Mouse (Mus musculus) stomach, embryonic 16.5 days (tissue): Measurements from ENCODE around the gene Adgrv1. TPM values are rescaled to one million over a fixed set of nuclear protein-coding genes. Genes with fewer than 3 reads are reported as not detected.

Experiments used
- ATAC-seq: fragments of 200-750 bp; cut with Nextera tagmentation; 2 replicates; pipeline ENCODE4 v1.8.0; 2017; ENCODE audit warnings: moderate number of reproducible peaks, moderate TSS enrichment; ENCODE audit not compliant: insufficient read depth, low FRiP score
- H3K27ac ChIP-seq: fragments of 300-500 bp; sonication (generic); 2 replicates; pipeline ENCODE4 v1.5.1; 2014; ENCODE audit warnings: low read length
- H3K27me3 ChIP-seq: fragments of 300-500 bp; sonication (generic); 2 replicates; pipeline ENCODE4 v1.6.1; 2014; ENCODE audit warnings: low read length, control low read depth, mixed read lengths; ENCODE audit not compliant: control insufficient read depth, insufficient read depth
- H3K36me3 ChIP-seq: fragments of 300-500 bp; sonication (generic); 2 replicates; pipeline ENCODE4 v1.6.1; 2014; ENCODE audit warnings: low read length; ENCODE audit not compliant: control insufficient read depth, insufficient read depth
- H3K4me1 ChIP-seq: fragments of 300-500 bp; sonication (generic); 2 replicates; pipeline ENCODE4 v1.6.1; 2014; ENCODE audit warnings: low read length, control low read depth, mixed read lengths; ENCODE audit not compliant: control insufficient read depth, insufficient read depth
- H3K4me2 ChIP-seq: fragments of 300-500 bp; sonication (generic); 2 replicates; pipeline ENCODE4 v1.6.1; 2014; ENCODE audit warnings: low read depth, low read length, mixed read lengths
- H3K4me3 ChIP-seq: fragments of 300-500 bp; sonication (generic); replicated peaks from 2 replicates; pipeline ENCODE4 v1.5.1; 2014; ENCODE audit warnings: mild to moderate bottlenecking, low read length
- H3K9ac ChIP-seq: fragments of 300-500 bp; sonication (generic); 2 replicates; pipeline ENCODE4 v1.6.1; 2014; ENCODE audit warnings: low read length
- H3K9me3 ChIP-seq: fragments of 300-500 bp; sonication (generic); replicated peaks from 2 replicates; pipeline ENCODE4 v1.6.1; 2016; ENCODE audit warnings: low read length, control low read depth; ENCODE audit not compliant: control insufficient read depth
- WGBS: fragments of 180-500 bp; shearing (Covaris S2); extraction: QIAGEN DNeasy Blood & Tissue Kit; methylation state at CpG from one replicate; pipeline ENCODE4 v1.1.7; 2014; 5-methylcytosine and 5-hydroxymethylcytosine counted together
- polyA plus RNA-seq: library from polyadenylated mRNA; unstranded; fragments of >200 nt; fragmentation: Nextera tagmentation; extraction: Ambion mirVana; gene quantifications from 2 replicates; pipeline ENCODE4 v1.2.1, GENCODE M21; 2015

Gene Adgrv1
- polyA plus RNA-seq, 1 experiment from 2014 or later = 1.1 TPM

DNA sequence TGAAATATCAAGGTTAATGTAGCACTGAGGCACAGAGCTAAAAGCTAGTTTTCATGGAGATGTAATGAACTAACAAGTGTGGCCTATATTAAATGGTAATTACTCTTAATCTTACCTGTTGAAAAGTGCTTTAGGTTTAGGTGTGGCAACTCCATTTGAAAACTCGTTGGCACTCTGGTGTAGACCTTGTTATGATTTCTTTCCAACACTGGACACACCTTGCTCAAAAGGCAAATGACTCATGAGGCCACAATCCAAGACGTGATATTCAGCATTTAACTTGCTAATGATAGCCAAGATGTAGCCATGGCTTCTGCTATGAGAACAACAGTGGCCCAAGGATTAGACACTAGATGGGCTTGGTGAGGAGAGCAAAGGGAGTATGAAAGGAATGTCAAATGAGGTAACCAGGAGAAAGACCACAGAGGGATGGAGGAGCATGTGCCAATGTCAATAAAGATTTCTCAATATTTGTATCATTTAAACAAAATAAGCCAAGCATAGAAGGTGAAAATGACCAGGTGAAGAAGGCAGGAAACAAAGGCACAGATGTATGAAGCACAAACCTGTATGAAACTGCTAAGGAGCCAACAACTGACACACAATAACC, 289.9 kb downstream of the Adgrv1 start:
- 60% methylated on average over 2 of the region's 2 CpGs for WGBS
- no peak overlapping the region for H3K9ac ChIP-seq

DNA sequence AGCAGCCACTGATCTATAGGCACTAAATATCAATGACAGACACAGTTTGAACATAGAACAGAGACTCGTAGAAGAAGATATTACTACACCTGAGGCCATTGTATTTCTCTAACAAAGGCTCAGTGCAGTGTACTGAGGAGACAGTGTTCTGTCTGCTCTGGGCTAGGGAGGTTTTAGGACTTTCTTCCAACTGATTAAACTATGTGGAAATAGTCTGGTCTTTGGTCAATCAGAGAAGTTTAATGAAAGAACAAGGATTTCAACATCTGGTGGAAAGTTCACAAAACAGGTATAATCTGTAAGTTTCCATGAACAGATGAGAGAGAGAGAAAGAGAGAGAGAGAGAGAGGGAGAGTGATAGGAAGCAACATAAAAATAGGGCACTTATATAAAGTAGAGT, 297.7 kb downstream of the Adgrv1 start:
- Histone ChIP-seq H3K4me2 (no peak overlapping the region), H3K4me3 (no peak overlapping the region)
- WGBS = 72% methylated on average over 1 of the region's 1 CpGs

More for the DNA sequence above, 289.9 kb downstream of the Adgrv1 start:
- no peaks in the 10 kb centered on the region for H3K27me3 ChIP-seq
- H3K4me1 ChIP-seq = no peaks in the 10 kb centered on the region
- H3K36me3 ChIP-seq = no peaks in the 10 kb centered on the region
- H3K27ac ChIP-seq = no peak overlapping the region
- H3K4me3 ChIP-seq = no peak overlapping the region
- ATAC-seq = no peak
- no peaks in the 10 kb centered on the region for H3K9me3 ChIP-seq
- no peak overlapping the region for H3K4me2 ChIP-seq

DNA sequence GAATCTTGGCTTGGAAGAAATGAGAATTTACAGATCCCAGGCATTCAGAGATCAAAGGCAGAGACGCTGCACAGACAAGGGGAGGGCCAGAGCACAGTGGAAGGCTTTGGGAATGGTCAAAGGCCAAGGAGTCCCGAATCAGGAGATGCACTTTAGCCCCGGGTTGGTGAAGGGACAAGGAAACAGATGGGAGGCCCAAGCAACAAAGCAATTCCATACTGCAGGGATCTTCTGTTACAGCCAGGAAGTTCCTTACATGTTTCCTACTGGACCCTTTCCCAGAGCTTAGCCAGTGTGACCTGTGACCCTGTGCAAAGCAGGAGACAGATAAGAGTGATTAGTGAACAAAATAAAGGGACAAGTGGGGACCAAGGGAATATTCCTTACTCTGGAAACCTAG, 300.9 kb downstream of the Adgrv1 start:
- Histone ChIP-seq H3K9ac (no peak overlapping the region), H3K27ac (no peak overlapping the region), H3K27me3 (no peaks in the 10 kb centered on the region), H3K4me1 (no peaks in the 10 kb centered on the region), H3K4me3 (no peak overlapping the region), H3K9me3 (no peaks in the 10 kb centered on the region), H3K36me3 (no peaks in the 10 kb centered on the region), H3K4me2 (no peak overlapping the region)
- 32% methylated on average over 3 of the region's 3 CpGs for WGBS
- peak; percentile 64; the same call in 1 of the 2 replicates for ATAC-seq

More for the DNA sequence above, 297.7 kb downstream of the Adgrv1 start:
- no peak overlapping the region for H3K9ac ChIP-seq
- no peak overlapping the region for H3K27ac ChIP-seq
- no peaks in the 10 kb centered on the region for H3K9me3 ChIP-seq
- no peaks in the 10 kb centered on the region for H3K27me3 ChIP-seq
- H3K36me3 ChIP-seq = no peaks in the 10 kb centered on the region
- ATAC-seq = no peak
- H3K4me1 ChIP-seq = no peaks in the 10 kb centered on the region

DNA sequence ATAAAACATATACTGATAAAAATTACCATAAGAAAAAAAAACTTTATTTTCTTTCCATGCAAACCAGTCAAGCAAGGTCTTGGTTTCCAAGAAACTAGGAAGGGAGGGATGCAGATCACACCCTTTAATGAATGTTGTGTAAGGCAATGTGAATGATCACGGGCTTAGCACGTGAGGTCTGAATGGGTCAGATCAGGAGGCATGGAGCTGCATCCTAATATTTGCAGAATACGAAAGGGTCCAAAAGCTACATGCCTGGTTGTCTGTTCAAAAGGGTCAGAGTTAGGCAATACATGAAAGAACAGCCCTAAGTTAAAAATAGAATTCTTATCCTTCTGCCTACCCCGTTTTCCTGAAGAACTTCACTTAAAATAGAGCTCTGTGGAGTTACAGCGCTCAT, 303.2 kb downstream of the Adgrv1 start:
- WGBS = 80% methylated on average over 5 of the region's 5 CpGs
- no peak for ATAC-seq
- no peak overlapping the region for H3K9ac ChIP-seq
- no peak overlapping the region for H3K4me3 ChIP-seq
- no peaks in the 10 kb centered on the region for H3K4me1 ChIP-seq
- H3K27me3 ChIP-seq = no peaks in the 10 kb centered on the region
- no peak overlapping the region for H3K4me2 ChIP-seq
- H3K27ac ChIP-seq = no peak overlapping the region
- no peaks in the 10 kb centered on the region for H3K9me3 ChIP-seq
- H3K36me3 ChIP-seq = no peaks in the 10 kb centered on the region

DNA sequence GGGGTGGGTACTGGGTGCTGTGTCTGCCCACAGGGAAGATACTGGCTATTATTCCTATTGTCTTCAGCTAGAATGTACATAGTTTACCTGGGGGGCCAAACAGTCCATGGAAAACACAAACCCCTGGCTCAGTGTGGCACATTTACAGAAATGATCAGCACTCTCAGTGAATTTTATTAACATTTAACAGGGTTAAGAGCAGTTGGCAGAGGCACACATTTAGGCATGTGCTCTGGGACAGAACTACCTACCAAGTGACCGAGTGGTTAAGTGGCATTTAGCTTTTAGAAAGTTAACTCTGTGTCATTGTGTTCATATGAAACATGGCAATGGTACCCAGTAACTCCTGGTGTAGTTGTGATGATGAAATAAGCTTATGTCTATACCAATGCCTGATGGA, 304.8 kb downstream of the Adgrv1 start:
- WGBS = 79% methylated on average over 1 of the region's 1 CpGs
- no peak overlapping the region for H3K27ac ChIP-seq
- H3K4me3 ChIP-seq = no peak overlapping the region
- no peaks in the 10 kb centered on the region for H3K4me1 ChIP-seq
- H3K4me2 ChIP-seq = no peak overlapping the region
- H3K9ac ChIP-seq = no peak overlapping the region
- no peaks in the 10 kb centered on the region for H3K9me3 ChIP-seq
- H3K27me3 ChIP-seq = no peaks in the 10 kb centered on the region
- H3K36me3 ChIP-seq = no peaks in the 10 kb centered on the region
- no peak for ATAC-seq

DNA sequence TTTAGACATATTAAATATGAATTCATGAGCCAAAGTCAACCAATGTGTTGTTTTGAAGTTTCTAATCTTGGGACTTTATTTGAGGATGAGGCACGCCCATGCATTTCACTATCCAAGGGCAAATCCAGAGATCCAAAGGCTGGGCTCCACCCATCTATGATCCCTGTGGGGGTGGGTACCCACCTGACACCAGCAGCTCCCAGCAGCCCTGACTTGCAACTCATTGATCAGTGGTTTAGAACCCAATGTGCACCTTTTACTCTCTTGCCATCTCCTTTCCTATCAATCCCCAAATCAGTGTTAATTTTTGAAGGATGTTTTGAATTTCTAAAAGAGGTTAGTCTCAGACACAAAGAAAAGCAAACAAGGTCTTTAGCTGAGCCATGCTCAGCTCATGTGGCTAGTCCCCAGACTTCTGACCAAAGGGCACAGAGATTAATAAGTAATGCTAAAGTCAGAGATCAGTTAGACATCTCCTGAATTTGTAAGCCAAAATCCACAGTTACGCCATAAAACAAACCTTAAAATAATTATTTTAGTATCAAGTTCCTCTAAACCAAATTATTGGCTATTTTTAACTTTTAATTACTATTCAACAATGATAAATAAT, 307.2 kb downstream of the Adgrv1 start:
- WGBS = 90% methylated on average over 2 of the region's 2 CpGs
- H3K36me3 ChIP-seq = no peaks in the 10 kb centered on the region
- no peaks in the 10 kb centered on the region for H3K4me1 ChIP-seq
- H3K4me3 ChIP-seq = no peak overlapping the region
- ATAC-seq = no peak
- H3K4me2 ChIP-seq = no peak overlapping the region
- no peak overlapping the region for H3K27ac ChIP-seq
- H3K9me3 ChIP-seq = no peaks in the 10 kb centered on the region
- no peaks in the 10 kb centered on the region for H3K27me3 ChIP-seq
- H3K9ac ChIP-seq = no peak overlapping the region

DNA sequence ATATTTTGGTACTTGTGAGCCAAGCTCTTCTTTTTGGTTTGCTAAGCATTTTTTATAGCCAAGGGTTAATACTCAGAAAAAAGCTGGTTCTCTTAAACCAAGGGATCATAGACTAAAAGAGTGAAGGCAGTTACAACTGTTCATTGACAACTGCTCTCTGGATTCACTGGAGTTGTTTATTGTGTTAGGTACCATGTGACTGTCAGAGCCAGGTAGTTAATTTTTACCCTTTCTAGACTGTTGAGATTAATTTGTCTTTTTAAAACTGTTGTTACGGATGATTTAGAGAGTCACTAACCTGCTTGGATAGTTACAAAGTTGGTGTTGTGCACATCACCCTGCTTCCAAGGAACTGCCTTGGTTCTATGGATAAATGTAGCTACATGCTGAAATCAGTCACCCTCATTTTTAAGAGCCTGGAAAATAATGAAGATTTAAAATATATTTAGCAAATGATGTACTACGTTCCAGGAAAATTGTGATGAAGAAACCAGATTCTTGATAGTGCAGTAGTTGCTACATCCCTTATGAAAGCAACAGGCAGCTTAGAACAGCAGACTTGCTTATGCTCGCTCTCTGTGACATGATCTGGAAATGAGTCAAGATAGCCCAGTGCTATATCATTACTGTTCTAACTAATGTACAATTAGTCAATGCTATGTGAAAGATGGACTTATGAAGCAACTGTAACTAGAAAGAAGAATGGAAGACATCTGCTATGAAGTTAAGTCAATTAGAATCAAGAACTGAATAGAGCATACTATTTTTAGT, 309.2 kb downstream of the Adgrv1 start:
- Histone ChIP-seq H3K4me1 (no peaks in the 10 kb centered on the region), H3K9me3 (no peaks in the 10 kb centered on the region), H3K9ac (no peak overlapping the region), H3K36me3 (no peaks in the 10 kb centered on the region), H3K4me2 (no peak overlapping the region), H3K27me3 (no peaks in the 10 kb centered on the region), H3K4me3 (no peak overlapping the region), H3K27ac (no peak overlapping the region)
- WGBS = 78% methylated on average over 3 of the region's 3 CpGs
- no peak for ATAC-seq

DNA sequence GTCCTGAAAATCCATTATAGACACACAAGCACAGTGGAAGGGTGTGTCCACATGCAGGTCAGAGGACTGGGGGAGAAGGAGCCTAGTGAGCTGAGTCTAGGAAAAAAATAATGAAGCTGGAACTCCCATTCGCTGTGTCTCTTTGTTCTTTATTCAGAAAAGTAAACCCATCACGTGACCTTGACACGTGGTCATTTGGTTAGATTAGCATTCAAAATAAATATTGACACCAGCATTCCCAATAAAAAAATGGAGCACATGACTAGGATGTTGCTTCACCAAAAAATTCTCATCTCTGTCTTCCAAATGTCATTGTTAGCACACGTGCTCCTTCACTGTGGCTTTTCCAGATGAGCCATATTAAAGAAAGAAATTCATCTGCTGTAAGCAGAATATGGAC, 316.4 kb downstream of the Adgrv1 start:
- H3K27ac ChIP-seq = no peak overlapping the region
- ATAC-seq = no peak
- no peaks in the 10 kb centered on the region for H3K36me3 ChIP-seq
- H3K27me3 ChIP-seq = no peaks in the 10 kb centered on the region
- 62% methylated on average over 4 of the region's 4 CpGs for WGBS
- no peak overlapping the region for H3K4me3 ChIP-seq
- H3K4me2 ChIP-seq = no peak overlapping the region
- no peaks in the 10 kb centered on the region for H3K9me3 ChIP-seq
- peaks cover 4% of the 10 kb centered on the region; the same call in 1 of the 2 replicates for H3K4me1 ChIP-seq
- no peak overlapping the region for H3K9ac ChIP-seq
